Comparison of ENCODE assay signal across 15 mouse cellular contexts in genomic region chr4:140520719-140521118, GRCm38 (mm10).
"Had no signal": no experiment of that assay in that cellular context is flagged by ENCODE, and none has a peak within 500 bp of the region (broad histone marks: within the 10 kb centered on the region; RNA-seq: fewer than 3 reads in every experiment).

No protein-coding gene starts in this region.

- DNase-seq: heart, postnatal 10 days; heart, postnatal 14 days; heart, postnatal 36 days; kidney, adult 11 months; kidney, adult 18-20 months; kidney, adult 2 months; kidney, adult 8-10 months; kidney, adult 9 months; kidney, postnatal 10 days; kidney, postnatal 14 days; kidney, postnatal 25 days; kidney, postnatal 36 days; kidney, postnatal 4 days; layer of hippocampus, adult 9-11 months; layer of hippocampus, postnatal 36 days had no signal
